Mouse (Mus musculus) liver, adult 2 months (tissue): ENCODE results near the gene Sipa1l1. TPM values are rescaled to one million over a fixed set of nuclear protein-coding genes. Genes with fewer than 3 reads are reported as not detected.
A peak's percentile ranks its signal among the peaks of the same experiment; 100 is the strongest.

Experiments used
- DNase-seq: peaks from one replicate; pipeline ENCODE4 v3.0.0-alpha.2; 2011; ENCODE audit warnings: low read depth, low spot score; ENCODE audit errors: extremely low read depth
- H3K27ac ChIP-seq: fragments of 200-500 bp; replicated peaks from 2 replicates; pipeline ENCODE4 v1.5.1; 2012; ENCODE audit warnings: low read depth, mild to moderate bottlenecking, control low read depth, inconsistent platforms, low read length; ENCODE audit not compliant: insufficient read depth
- H3K27me3 ChIP-seq: fragments of 200-500 bp; 2 replicates; pipeline ENCODE4 v1.6.1; 2012; ENCODE audit warnings: mild to moderate bottlenecking, moderate library complexity, low read length, inconsistent platforms; ENCODE audit not compliant: control insufficient read depth, insufficient read depth
- H3K36me3 ChIP-seq: fragments of 200-500 bp; 2 replicates; pipeline ENCODE4 v1.6.1; 2012; ENCODE audit warnings: low read length, inconsistent platforms; ENCODE audit not compliant: control insufficient read depth, insufficient read depth
- H3K4me1 ChIP-seq: fragments of 200-500 bp; 2 replicates; pipeline ENCODE4 v1.6.1; 2011; ENCODE audit warnings: low read length; ENCODE audit not compliant: control insufficient read depth, insufficient read depth
- H3K4me3 ChIP-seq: fragments of 200-500 bp; 2 replicates; pipeline ENCODE4 v1.5.1; 2011; ENCODE audit warnings: low read depth, mild to moderate bottlenecking, control low read depth, low read length, moderate library complexity; ENCODE audit not compliant: insufficient read depth
- H3K79me2 ChIP-seq: fragments of 200-500 bp; 2 replicates; pipeline ENCODE4 v1.6.1; 2012; ENCODE audit warnings: inconsistent platforms, mild to moderate bottlenecking, low read length, moderate library complexity; ENCODE audit not compliant: control insufficient read depth, insufficient read depth
- H3K9ac ChIP-seq: fragments of 200-500 bp; 2 replicates; pipeline ENCODE4 v1.6.1; 2012; ENCODE audit warnings: low read depth, mild to moderate bottlenecking, control low read depth, inconsistent platforms, low read length
- CTCF ChIP-seq: fragments of 200-500 bp; IDR thresholded peaks from 2 replicates; pipeline ENCODE4 v1.5.1; 2011; ENCODE audit warnings: low read depth, low read length, control low read depth
- POLR2A ChIP-seq: fragments of 200-500 bp; IDR thresholded peaks from 2 replicates; pipeline ENCODE4 v1.6.1; 2011; ENCODE audit warnings: low read length, control low read depth; ENCODE audit not compliant: insufficient read depth; ENCODE audit errors: extremely low read depth
- WGBS: fragments of 180-500 bp; shearing (Covaris S2); methylation state at CpG from one replicate; pipeline ENCODE4 v1.1.7; 2018; 5-methylcytosine and 5-hydroxymethylcytosine counted together
- polyA plus RNA-seq: library from polyadenylated mRNA; depleted of rRNA; stranded (reverse); fragments of >200 nt; gene quantifications from 2 replicates; pipeline ENCODE4 v1.2.3, GENCODE M21; 2012
- total RNA-seq: library from RNA; depleted of rRNA; stranded (reverse); fragments of >200 nt; gene quantifications from 2 replicates; pipeline ENCODE4 v1.2.3, GENCODE M21; 2014

The Sipa1l1 gene
- total and polyA plus RNA-seq, 2 experiments, result 10.3 to 13.7 TPM

- no peak overlapping the region for H3K9ac ChIP-seq
- H3K79me2 ChIP-seq, result no peaks in the 10 kb centered on the region
- peak; percentile 82 for DNase-seq
- no peaks in the 10 kb centered on the region for H3K27me3 ChIP-seq
- no peak for TF ChIP-seq POLR2A
- TF ChIP-seq CTCF, result no peak
- 19% methylated on average over 6 of the region's 6 CpGs for WGBS
- peaks cover 7% of the 10 kb centered on the region; the same call in 1 of the 2 replicates for H3K4me1 ChIP-seq
- H3K27ac ChIP-seq, result no peak overlapping the region
- no peak overlapping the region for H3K4me3 ChIP-seq
- peaks cover 5% of the 10 kb centered on the region; the same call in 1 of the 2 replicates for H3K36me3 ChIP-seq
Measured at GRCm38 (mm10) chr12:82408486-82408885, 239.4 kb downstream of the Sipa1l1 start.

GRCm38 (mm10) chr12:82409686-82410472 lies 240.8 kb downstream of the Sipa1l1 start:
- DNase-seq, result no peak
- Histone ChIP-seq H3K79me2 (no peaks in the 10 kb centered on the region), H3K27me3 (no peaks in the 10 kb centered on the region), H3K27ac (no peak overlapping the region), H3K4me3 (no peak overlapping the region), H3K9ac (no peak overlapping the region), H3K4me1 (peaks cover 7% of the 10 kb centered on the region; the same call in 1 of the 2 replicates), H3K36me3 (no peaks in the 10 kb centered on the region)
- 88% methylated on average over 7 of the region's 7 CpGs for WGBS
- TF ChIP-seq CTCF, result no peak

- peaks cover 2% of the 10 kb centered on the region; the same call in 1 of the 2 replicates for H3K36me3 ChIP-seq
- DNase-seq, result peak; percentile 94
- no peaks in the 10 kb centered on the region for H3K27me3 ChIP-seq
- H3K4me1 ChIP-seq, result peaks cover 7% of the 10 kb centered on the region; the same call in 1 of the 2 replicates
- no peaks in the 10 kb centered on the region for H3K79me2 ChIP-seq
- TF ChIP-seq POLR2A (no peak), CTCF (no peak)
- 19% methylated on average over 3 of the region's 3 CpGs for WGBS
- peak overlapping the region; percentile 60 for H3K27ac ChIP-seq
- no peak overlapping the region for H3K9ac ChIP-seq
- no peak overlapping the region for H3K4me3 ChIP-seq
Measured at GRCm38 (mm10) chr12:82412291-82413032, 243.3 kb downstream of the Sipa1l1 start.

GRCm38 (mm10) chr12:82415690-82416364 lies 246.7 kb downstream of the Sipa1l1 start:
- H3K79me2 ChIP-seq, result no peaks in the 10 kb centered on the region
- no peaks in the 10 kb centered on the region for H3K27me3 ChIP-seq
- no peak overlapping the region for H3K27ac ChIP-seq
- peaks cover 7% of the 10 kb centered on the region; the same call in 1 of the 2 replicates for H3K36me3 ChIP-seq
- peak; percentile 28 for DNase-seq
- H3K9ac ChIP-seq, result no peak overlapping the region
- H3K4me1 ChIP-seq, result peaks cover 10% of the 10 kb centered on the region; the same call in 1 of the 2 replicates
- H3K4me3 ChIP-seq, result no peak overlapping the region
- 64% methylated on average over 4 of the region's 4 CpGs for WGBS
- no peak for TF ChIP-seq POLR2A
- no peak for TF ChIP-seq CTCF

- TF ChIP-seq CTCF, result no peak
- no peak for TF ChIP-seq POLR2A
- no peak overlapping the region for H3K9ac ChIP-seq
- H3K4me3 ChIP-seq, result no peak overlapping the region
- 61% methylated on average over 8 of the region's 8 CpGs for WGBS
- H3K27me3 ChIP-seq, result no peaks in the 10 kb centered on the region
- H3K79me2 ChIP-seq, result no peaks in the 10 kb centered on the region
- peaks cover 24% of the 10 kb centered on the region for H3K36me3 ChIP-seq
- H3K4me1 ChIP-seq, result peaks cover 3% of the 10 kb centered on the region; the same call in 1 of the 2 replicates
- DNase-seq, result peak; percentile 84
- peak overlapping the region; percentile 37; the same call in 1 of the 2 replicates for H3K27ac ChIP-seq
Measured at GRCm38 (mm10) chr12:82419027-82419426, 249.9 kb downstream of the Sipa1l1 start.
